Comparison of ENCODE assay signal across 20 mouse cellular contexts in the genomic region with DNA sequence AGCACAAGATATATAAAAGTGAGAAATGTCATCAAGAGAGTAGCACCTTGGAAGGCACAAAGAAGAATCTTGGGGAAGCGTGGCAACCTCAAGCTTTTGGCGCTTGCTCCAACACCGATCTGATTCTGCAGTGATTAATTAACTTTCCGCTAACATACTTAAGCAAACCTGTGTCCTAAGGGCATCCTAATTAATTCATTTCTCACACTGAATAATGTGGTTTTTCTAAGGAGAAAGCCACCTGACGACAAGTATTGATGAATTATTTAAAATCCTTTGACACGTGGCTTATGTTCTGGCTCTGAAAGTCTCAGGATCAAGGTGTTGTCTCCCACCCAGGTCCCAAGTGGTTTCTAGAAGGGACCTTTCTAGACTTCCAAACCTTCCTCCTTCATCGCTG.
DNase-seq lines count a peak whose midpoint lies in the region; ATAC-seq and TF ChIP-seq lines count a peak whose summit lies in the region.
"Had no signal": no experiment of that assay in that cellular context is flagged by ENCODE, and none has a peak within 500 bp of the region (broad histone marks: within the 10 kb centered on the region; RNA-seq: fewer than 3 reads in every experiment).

No protein-coding gene starts in this region.

- no peaks in the 10 kb centered on the region for H3K36me3 ChIP-seq in kidney, adult 2 months (ENCODE audit: control insufficient read depth, insufficient read depth, low read length)
- peaks cover 12% of the 10 kb centered on the region for H3K36me3 ChIP-seq in kidney, embryonic 16.5 days (ENCODE audit: insufficient read depth, low read length)
- peaks cover 42% of the 10 kb centered on the region for H3K36me3 ChIP-seq in forebrain, embryonic 13.5 days (ENCODE audit: poor library complexity, severe bottlenecking)
- peaks cover 19% of the 10 kb centered on the region for H3K36me3 ChIP-seq in forebrain, embryonic 15.5 days
- H3K36me3 ChIP-seq in midbrain, postnatal 0 days (ENCODE audit: insufficient read depth, low read length), result peaks cover 16% of the 10 kb centered on the region
- H3K36me3 ChIP-seq: liver, embryonic 15.5 days had no signal

- 73% methylated on average over 7 of the region's 7 CpGs for WGBS in kidney, adult 2 months
- 82% methylated on average over 7 of the region's 7 CpGs for WGBS in kidney, embryonic 16.5 days
- 47% methylated on average over 7 of the region's 7 CpGs for WGBS in forebrain, embryonic 13.5 days
- WGBS in forebrain, embryonic 15.5 days, result 38% methylated on average over 7 of the region's 7 CpGs
- 51% methylated on average over 7 of the region's 7 CpGs for WGBS in midbrain, postnatal 0 days

- no peaks in the 10 kb centered on the region for H3K9me3 ChIP-seq in kidney, embryonic 16.5 days (ENCODE audit: low read length)
- no peaks in the 10 kb centered on the region; the same call in 1 of the 2 replicates for H3K9me3 ChIP-seq in forebrain, embryonic 13.5 days (replicated peaks)
- H3K9me3 ChIP-seq in forebrain, embryonic 15.5 days, result no peaks in the 10 kb centered on the region
- H3K9me3 ChIP-seq in midbrain, postnatal 0 days (ENCODE audit: low read length), result no peaks in the 10 kb centered on the region
- H3K9me3 ChIP-seq: limb, embryonic 15.5 days; liver, embryonic 15.5 days had no signal

- H3K27ac ChIP-seq in kidney, adult 2 months (ENCODE audit: insufficient read depth, low read depth, low read length), result no peak overlapping the region
- H3K27ac ChIP-seq in kidney, embryonic 16.5 days (ENCODE audit: low read length), result no peak overlapping the region
- H3K27ac ChIP-seq in forebrain, embryonic 13.5 days, result no peak overlapping the region
- no peak overlapping the region for H3K27ac ChIP-seq in forebrain, embryonic 15.5 days (replicated peaks)
- no peak overlapping the region for H3K27ac ChIP-seq in midbrain, postnatal 0 days (ENCODE audit: low read depth, low read length)
- H3K27ac ChIP-seq: limb, embryonic 15.5 days; liver, embryonic 15.5 days had no signal

- ATAC-seq in kidney, embryonic 16.5 days (ENCODE audit: low FRiP score, low TSS enrichment), result no peak
- peak; percentile 59 for ATAC-seq in forebrain, embryonic 13.5 days
- peak; percentile 66; the same call in 1 of the 2 replicates for ATAC-seq in forebrain, embryonic 15.5 days (replicated peaks)
- 0 out of 2 replicates have a peak, but pooled peaks have one; percentile 41 for ATAC-seq in midbrain, postnatal 0 days (ENCODE audit: low FRiP score)
- ATAC-seq: inflammation-experienced regulatory T-cells, adult 6 months had no signal

- H3K4me1 ChIP-seq in kidney, adult 2 months (ENCODE audit: control insufficient read depth, insufficient read depth, low read length), result no peaks in the 10 kb centered on the region
- no peaks in the 10 kb centered on the region for H3K4me1 ChIP-seq in kidney, embryonic 16.5 days (ENCODE audit: insufficient read depth, low read length)
- H3K4me1 ChIP-seq in forebrain, embryonic 13.5 days, result peaks cover 28% of the 10 kb centered on the region
- H3K4me1 ChIP-seq in forebrain, embryonic 15.5 days, result peaks cover 8% of the 10 kb centered on the region
- no peaks in the 10 kb centered on the region for H3K4me1 ChIP-seq in midbrain, postnatal 0 days (ENCODE audit: insufficient read depth, low read length)
- H3K4me1 ChIP-seq: limb, embryonic 15.5 days; liver, embryonic 15.5 days had no signal

- DNase-seq in kidney, adult 2 months, result peak; percentile 4
- DNase-seq in midbrain, postnatal 0 days (ENCODE audit: low spot score), result peak; percentile 37
- no peak for DNase-seq in thymus, postnatal 14 days
- DNase-seq in retina, embryonic 14.5 days (ENCODE audit: low spot score), result no peak
- DNase-seq: adrenal gland, adult 8-10 months; cerebellum, adult 18-20 months; cerebellum, postnatal 14 days; gastrocnemius, postnatal 36 days; kidney, postnatal 14 days; left cerebral cortex, postnatal 4 days; lung, postnatal 4 days; retina, postnatal 1 day; right cerebral cortex, postnatal 25 days; spleen, adult 18-20 months had no signal

- H3K4me2 ChIP-seq in kidney, embryonic 16.5 days (replicated peaks; ENCODE audit: low read depth, low read length), result no peak overlapping the region
- H3K4me2 ChIP-seq in forebrain, embryonic 13.5 days, result no peak overlapping the region
- H3K4me2 ChIP-seq in forebrain, embryonic 15.5 days (replicated peaks), result no peak overlapping the region
- H3K4me2 ChIP-seq in midbrain, postnatal 0 days (ENCODE audit: low read depth, low read length, poor library complexity, severe bottlenecking), result no peak overlapping the region
- H3K4me2 ChIP-seq: limb, embryonic 15.5 days; liver, embryonic 15.5 days had no signal

- no peak overlapping the region for H3K4me3 ChIP-seq in kidney, adult 2 months (ENCODE audit: insufficient read depth, low read depth, low read length)
- no peak overlapping the region for H3K4me3 ChIP-seq in kidney, embryonic 16.5 days (ENCODE audit: low read length)
- no peak overlapping the region for H3K4me3 ChIP-seq in forebrain, embryonic 13.5 days
- H3K4me3 ChIP-seq in forebrain, embryonic 15.5 days, result no peak overlapping the region
- no peak overlapping the region for H3K4me3 ChIP-seq in midbrain, postnatal 0 days (ENCODE audit: low read depth, low read length)
- H3K4me3 ChIP-seq: limb, embryonic 15.5 days; liver, embryonic 15.5 days had no signal

- TF ChIP-seq POLR2A in kidney, adult 2 months (IDR thresholded peaks at IDR 0.05; ENCODE audit: low read depth, low read length), result no peak

- H3K27me3 ChIP-seq in kidney, adult 2 months (replicated peaks; ENCODE audit: control insufficient read depth, insufficient read depth, low read length), result no peaks in the 10 kb centered on the region
- no peaks in the 10 kb centered on the region for H3K27me3 ChIP-seq in kidney, embryonic 16.5 days (ENCODE audit: insufficient read depth, low read length)
- no peaks in the 10 kb centered on the region for H3K27me3 ChIP-seq in forebrain, embryonic 13.5 days
- no peaks in the 10 kb centered on the region for H3K27me3 ChIP-seq in forebrain, embryonic 15.5 days
- no peaks in the 10 kb centered on the region for H3K27me3 ChIP-seq in midbrain, postnatal 0 days (ENCODE audit: insufficient read depth, low read length)
- H3K27me3 ChIP-seq: limb, embryonic 15.5 days; liver, embryonic 15.5 days had no signal

- no peak overlapping the region for H3K9ac ChIP-seq in kidney, embryonic 16.5 days (replicated peaks; ENCODE audit: low read length)
- H3K9ac ChIP-seq in forebrain, embryonic 13.5 days, result no peak overlapping the region
- H3K9ac ChIP-seq in forebrain, embryonic 15.5 days (replicated peaks), result no peak overlapping the region
- H3K9ac ChIP-seq in midbrain, postnatal 0 days (replicated peaks; ENCODE audit: low read length, poor library complexity, severe bottlenecking), result no peak overlapping the region
- H3K9ac ChIP-seq: limb, embryonic 15.5 days; liver, embryonic 15.5 days had no signal

- no peak for TF ChIP-seq CTCF in kidney, adult 2 months (conservative IDR thresholded peaks at IDR 0.05; ENCODE audit: insufficient read depth, insufficient read length, low read depth, low read length)
- TF ChIP-seq CTCF in midbrain, postnatal 0 days (IDR thresholded peaks at IDR 0.05), result no peak

Comparison
In these comparisons a context has a peak if more than half of its experiments do, and no peak if none do; other contexts are left out.
1. DNase-seq: peak in kidney, adult 2 months (single experiment) and midbrain, postnatal 0 days (single experiment); none in thymus, postnatal 14 days (single experiment) and retina, embryonic 14.5 days (single experiment).